Mouse (Mus musculus) heart, embryonic 12.5 days (tissue): Measurements from ENCODE around the gene Slc13a5. TPM values are rescaled to one million over a fixed set of nuclear protein-coding genes. Genes with fewer than 3 reads are reported as not detected.
A peak's percentile ranks its signal among the peaks of the same experiment; 100 is the strongest.

Experiments
- ATAC-seq: fragments of 200-750 bp; cut with Nextera tagmentation; 2 replicates; pipeline ENCODE4 v1.8.0; 2017; ENCODE audit warnings: moderate TSS enrichment, moderate library complexity; ENCODE audit not compliant: insufficient number of reproducible peaks, low FRiP score
- H3K27ac ChIP-seq: fragments of 300-500 bp; sonication (generic); 2 replicates; pipeline ENCODE4 v1.5.1; 2016; ENCODE audit warnings: mild to moderate bottlenecking, moderate library complexity; ENCODE audit not compliant: poor library complexity, severe bottlenecking
- H3K27me3 ChIP-seq: fragments of 300-500 bp; sonication (generic); replicated peaks from 2 replicates; pipeline ENCODE4 v1.6.1; 2016; ENCODE audit warnings: mild to moderate bottlenecking, moderate library complexity
- H3K36me3 ChIP-seq: fragments of 300-500 bp; sonication (generic); 2 replicates; pipeline ENCODE4 v1.6.1; 2016; ENCODE audit warnings: mild to moderate bottlenecking, moderate library complexity
- H3K4me1 ChIP-seq: fragments of 300-500 bp; sonication (generic); replicated peaks from 2 replicates; pipeline ENCODE4 v1.6.1; 2016; ENCODE audit warnings: mild to moderate bottlenecking
- H3K4me2 ChIP-seq: fragments of 300-500 bp; sonication (generic); 2 replicates; pipeline ENCODE4 v1.6.1; 2016; ENCODE audit warnings: mild to moderate bottlenecking, moderate library complexity
- H3K4me3 ChIP-seq: fragments of 300-500 bp; sonication (generic); 2 replicates; pipeline ENCODE4 v1.5.1; 2016; ENCODE audit warnings: mild to moderate bottlenecking
- H3K9ac ChIP-seq: fragments of 300-500 bp; sonication (generic); 2 replicates; pipeline ENCODE4 v1.6.1; 2016; ENCODE audit warnings: mild to moderate bottlenecking, moderate library complexity
- H3K9me3 ChIP-seq: fragments of 300-500 bp; sonication (generic); replicated peaks from 2 replicates; pipeline ENCODE4 v1.6.1; 2016; ENCODE audit warnings: mild to moderate bottlenecking, moderate library complexity
- WGBS: fragments of 180-500 bp; shearing (Covaris S2); methylation state at CpG from one replicate; pipeline ENCODE4 v1.1.7; 2016; 5-methylcytosine and 5-hydroxymethylcytosine counted together
- polyA plus RNA-seq: library from polyadenylated mRNA; unstranded; fragments of >200 nt; fragmentation: Nextera tagmentation; extraction: Ambion mirVana; gene quantifications from 2 replicates; pipeline ENCODE4 v1.2.1, GENCODE M21; 2016

The Slc13a5 gene
- polyA plus RNA-seq, 1 experiment from 2014 or later = 0.17 TPM

DNA sequence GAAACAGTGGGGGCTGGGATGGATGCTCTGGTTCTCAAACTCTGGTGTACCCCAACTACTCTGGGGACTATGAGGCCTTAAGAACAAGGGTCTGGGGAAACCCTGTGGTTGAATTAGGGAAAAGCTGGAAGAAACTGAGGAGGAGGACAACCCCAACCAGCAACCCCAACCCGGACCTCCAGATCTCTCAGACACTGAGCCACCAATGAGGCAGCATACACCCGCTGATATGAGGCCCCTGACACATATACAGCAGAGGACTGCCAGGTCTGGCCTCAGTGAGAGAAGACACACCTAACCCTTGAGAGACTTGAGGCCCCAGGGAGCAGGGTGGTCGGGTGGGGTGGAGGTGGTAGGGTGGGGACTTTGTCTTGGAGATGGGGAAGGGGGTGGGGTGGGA, 19.6 kb upstream of the Slc13a5 start:
- 77% methylated on average over 3 of the region's 3 CpGs for WGBS
- no peak overlapping the region for H3K27ac ChIP-seq

DNA sequence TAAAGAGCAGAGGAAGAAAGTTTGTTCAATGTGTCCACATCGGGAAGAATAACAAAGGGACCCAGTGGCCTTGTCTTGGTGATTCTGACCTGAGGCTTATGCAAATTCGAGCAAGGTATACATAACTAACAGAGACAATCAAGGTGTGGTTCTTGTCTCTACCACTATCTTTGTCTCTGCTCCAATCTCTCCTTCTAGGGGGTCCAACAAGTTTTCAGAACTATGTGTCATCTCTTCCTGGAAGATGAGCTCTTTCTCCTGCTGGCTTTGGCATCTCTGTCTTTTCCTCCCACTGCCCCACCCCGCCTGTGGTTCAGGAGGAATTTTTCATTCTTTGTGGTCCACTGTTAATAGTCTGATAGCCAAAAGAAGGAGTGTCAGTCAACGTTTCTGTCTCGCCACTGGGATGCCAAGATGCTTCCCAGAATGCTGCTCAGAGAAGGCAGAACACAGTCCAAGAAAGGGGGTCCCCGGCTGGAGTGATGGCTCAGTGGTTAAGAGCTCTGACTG, 19.0 kb upstream of the Slc13a5 start:
- Histone ChIP-seq H3K4me2 (no peak overlapping the region), H3K4me1 (peaks cover 6% of the 10 kb centered on the region; the same call in 1 of the 2 replicates), H3K4me3 (no peak overlapping the region), H3K9me3 (peaks cover 7% of the 10 kb centered on the region; the same call in 1 of the 2 replicates), H3K27me3 (no peaks in the 10 kb centered on the region), H3K9ac (no peak overlapping the region), H3K27ac (no peak overlapping the region), H3K36me3 (no peaks in the 10 kb centered on the region)
- ATAC-seq = no peak
- WGBS = 66% methylated on average over 6 of the region's 6 CpGs

More for the DNA sequence above, 19.6 kb upstream of the Slc13a5 start:
- no peak overlapping the region for H3K4me2 ChIP-seq
- H3K27me3 ChIP-seq = no peaks in the 10 kb centered on the region
- no peak overlapping the region for H3K9ac ChIP-seq
- peaks cover 7% of the 10 kb centered on the region; the same call in 1 of the 2 replicates for H3K9me3 ChIP-seq
- peaks cover 6% of the 10 kb centered on the region; the same call in 1 of the 2 replicates for H3K4me1 ChIP-seq
- H3K4me3 ChIP-seq = no peak overlapping the region
- H3K36me3 ChIP-seq = no peaks in the 10 kb centered on the region
- ATAC-seq = no peak

DNA sequence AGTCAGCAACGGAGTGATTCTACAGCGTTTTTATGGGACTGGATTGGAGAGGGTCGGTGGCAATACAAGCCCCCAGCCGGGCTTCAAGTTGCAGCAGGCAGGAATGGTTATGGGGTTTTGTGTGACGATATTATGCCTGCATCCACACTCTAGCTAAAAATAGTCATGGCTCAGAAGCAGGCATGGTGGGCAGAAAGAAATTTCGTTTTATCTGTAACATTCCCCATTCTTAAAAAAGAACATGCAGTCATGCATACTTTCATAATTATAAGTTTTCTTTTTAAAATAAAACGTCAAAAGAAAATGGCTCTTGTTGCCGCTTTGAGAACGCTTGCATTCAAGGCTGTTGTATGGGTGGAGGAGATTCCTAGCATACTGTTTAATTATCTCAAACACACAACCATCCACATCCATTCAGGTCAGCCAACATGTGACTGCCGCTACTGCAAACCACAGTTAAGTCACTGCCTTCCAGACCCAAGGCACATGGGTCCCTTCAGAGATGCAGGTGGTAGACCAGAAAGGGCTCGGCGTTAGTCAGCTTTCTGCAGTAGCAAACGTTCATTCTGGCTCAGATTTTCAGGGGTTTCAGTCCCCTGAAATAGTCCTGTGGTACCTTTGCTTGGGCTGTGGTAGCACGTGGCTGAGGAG, 17.6 kb upstream of the Slc13a5 start:
- Histone ChIP-seq H3K4me3 (no peak overlapping the region), H3K4me2 (no peak overlapping the region), H3K27me3 (no peaks in the 10 kb centered on the region), H3K27ac (no peak overlapping the region), H3K36me3 (no peaks in the 10 kb centered on the region), H3K4me1 (peaks cover 6% of the 10 kb centered on the region; the same call in 1 of the 2 replicates), H3K9me3 (peaks cover 5% of the 10 kb centered on the region; the same call in 1 of the 2 replicates), H3K9ac (no peak overlapping the region)
- no peak for ATAC-seq
- 75% methylated on average over 14 of the region's 14 CpGs for WGBS

DNA sequence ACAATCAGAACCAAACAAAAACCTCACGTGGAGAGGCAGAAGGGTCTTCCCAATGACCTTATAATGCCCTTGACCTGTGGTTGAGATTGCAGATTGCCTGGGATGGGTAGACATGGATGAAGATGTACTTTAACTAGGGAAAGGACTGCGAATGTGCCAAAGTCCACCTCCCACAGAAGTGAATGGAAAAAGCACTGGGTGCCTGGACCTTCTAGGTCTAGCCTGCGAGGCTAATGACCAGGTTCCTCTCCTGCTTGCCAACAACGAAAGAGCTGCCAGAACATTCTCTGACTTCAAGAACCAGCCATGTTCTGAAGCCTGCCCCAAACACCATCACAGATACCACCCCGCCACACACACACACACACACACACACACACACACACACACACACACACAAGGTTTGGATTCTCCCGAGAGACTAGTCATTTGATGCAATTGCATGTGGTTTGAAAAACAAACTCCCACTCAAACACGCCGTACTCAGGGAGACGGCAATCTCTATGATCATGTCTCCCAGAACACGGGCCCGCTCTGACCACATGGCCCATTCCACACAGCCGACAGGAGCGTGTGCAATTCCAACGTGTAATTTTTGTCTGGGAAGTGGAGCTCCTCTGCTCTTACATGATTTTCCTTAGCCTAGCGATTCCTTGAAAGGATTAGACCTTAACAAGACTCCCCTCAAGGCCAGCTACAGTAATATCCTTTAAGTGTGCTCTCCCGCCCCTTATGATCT, 16.6 kb upstream of the Slc13a5 start:
- Histone ChIP-seq H3K9me3 (0 out of 2 replicates have a peak, but pooled peaks cover 6% of the 10 kb centered on the region), H3K4me1 (peaks cover 6% of the 10 kb centered on the region; the same call in 1 of the 2 replicates), H3K27me3 (no peaks in the 10 kb centered on the region), H3K9ac (no peak overlapping the region), H3K27ac (no peak overlapping the region), H3K36me3 (no peaks in the 10 kb centered on the region), H3K4me3 (no peak overlapping the region), H3K4me2 (no peak overlapping the region)
- WGBS = 81% methylated on average over 16 of the region's 16 CpGs
- ATAC-seq = no peak

DNA sequence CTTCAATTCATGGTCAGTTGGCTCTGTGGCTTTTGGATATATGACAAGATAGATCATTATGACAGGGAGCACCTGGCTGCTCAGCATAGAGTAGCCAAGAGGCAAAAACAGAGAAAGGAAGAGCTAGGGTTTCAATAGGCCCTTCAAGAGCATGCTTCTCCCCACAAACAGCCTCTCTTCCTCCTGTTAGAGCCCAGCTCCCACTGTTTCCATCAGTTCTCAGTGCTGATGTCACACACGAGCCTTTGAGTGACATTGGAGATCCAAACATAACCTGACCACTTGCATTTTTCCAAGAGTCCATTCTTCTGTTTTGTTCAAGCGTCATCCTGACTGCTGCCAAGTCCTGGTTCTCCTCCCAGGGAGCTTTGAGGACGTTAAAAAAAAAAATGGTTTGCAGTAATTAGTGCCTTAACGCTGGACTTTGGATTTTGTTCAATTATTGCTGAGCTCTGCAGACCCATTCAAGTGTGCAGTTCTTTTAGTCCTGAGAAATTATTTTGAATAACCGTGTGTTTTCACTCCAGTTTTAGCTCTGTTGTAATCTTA, 14.9 kb upstream of the Slc13a5 start:
- ATAC-seq = no peak
- Histone ChIP-seq H3K9ac (no peak overlapping the region), H3K4me2 (no peak overlapping the region), H3K4me3 (no peak overlapping the region), H3K4me1 (peaks cover 6% of the 10 kb centered on the region; the same call in 1 of the 2 replicates), H3K27ac (no peak overlapping the region), H3K27me3 (no peaks in the 10 kb centered on the region), H3K36me3 (no peaks in the 10 kb centered on the region), H3K9me3 (0 out of 2 replicates have a peak, but pooled peaks cover 6% of the 10 kb centered on the region)
- WGBS = 64% methylated on average over 5 of the region's 5 CpGs

DNA sequence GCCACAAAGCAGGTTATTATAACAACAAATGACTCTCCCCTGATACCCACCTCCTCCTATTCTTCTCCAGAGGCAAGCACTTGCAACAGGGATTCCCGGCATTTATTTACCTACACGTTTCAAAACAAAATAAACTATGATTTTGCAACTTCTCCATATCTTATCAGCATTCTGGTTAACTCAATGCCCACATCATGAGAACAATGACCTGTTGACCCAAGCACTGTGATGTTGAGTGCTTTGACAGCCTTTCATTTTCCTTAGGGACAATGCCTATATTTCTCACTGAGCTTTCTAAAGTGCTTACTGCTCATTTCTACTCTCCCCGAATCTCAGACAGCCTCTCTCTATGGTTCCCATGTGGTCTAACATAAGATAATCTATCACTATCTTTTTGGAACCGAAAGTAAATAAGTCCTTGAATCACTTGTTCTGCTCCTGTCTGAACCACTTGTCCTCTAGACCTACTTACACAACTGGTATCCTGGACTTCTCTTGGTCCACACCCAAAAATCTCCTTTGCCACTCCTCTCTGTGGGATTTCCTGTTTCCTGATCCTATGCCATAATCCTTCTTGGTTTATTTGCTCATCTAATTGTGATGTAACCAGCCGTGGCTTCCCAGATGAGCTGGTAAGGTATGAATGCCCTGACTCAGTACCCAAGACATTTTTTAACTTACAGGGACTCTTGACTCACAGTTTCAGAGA, 14.3 kb upstream of the Slc13a5 start:
- peaks cover 6% of the 10 kb centered on the region; the same call in 1 of the 2 replicates for H3K4me1 ChIP-seq
- no peak overlapping the region for H3K4me3 ChIP-seq
- no peak for ATAC-seq
- 0 out of 2 replicates have a peak, but pooled peaks cover 6% of the 10 kb centered on the region for H3K9me3 ChIP-seq
- no peaks in the 10 kb centered on the region for H3K27me3 ChIP-seq
- no peak overlapping the region for H3K9ac ChIP-seq
- H3K4me2 ChIP-seq = no peak overlapping the region
- H3K27ac ChIP-seq = no peak overlapping the region
- no peaks in the 10 kb centered on the region for H3K36me3 ChIP-seq
- 75% methylated on average over 5 of the region's 5 CpGs for WGBS

DNA sequence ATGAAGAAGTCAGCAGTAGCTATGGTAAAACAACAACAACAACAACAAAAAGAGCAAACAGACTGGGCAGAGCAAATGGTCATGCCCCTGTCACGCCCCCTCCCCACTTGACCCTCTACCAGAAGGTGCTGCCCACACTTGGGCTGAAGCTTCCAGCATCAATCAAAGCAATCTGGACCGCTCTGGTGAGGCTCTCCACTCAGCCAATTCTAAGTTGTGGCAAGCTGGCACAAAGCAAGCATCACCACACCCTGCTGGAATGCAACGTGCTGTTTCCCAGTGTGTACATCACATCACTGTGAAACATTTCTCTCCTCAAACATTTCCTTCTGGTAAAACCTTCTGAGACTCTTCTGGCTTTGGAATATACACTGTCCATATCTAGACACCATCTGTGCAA, 6.3 kb upstream of the Slc13a5 start:
- 70% methylated on average over 3 of the region's 3 CpGs for WGBS
- no peak for ATAC-seq
- H3K4me1 ChIP-seq = peaks cover 7% of the 10 kb centered on the region
- no peak overlapping the region for H3K4me2 ChIP-seq
- H3K9me3 ChIP-seq = no peaks in the 10 kb centered on the region
- H3K27ac ChIP-seq = no peak overlapping the region
- peaks cover 10% of the 10 kb centered on the region for H3K27me3 ChIP-seq
- no peaks in the 10 kb centered on the region for H3K36me3 ChIP-seq
- H3K9ac ChIP-seq = no peak overlapping the region
- H3K4me3 ChIP-seq = no peak overlapping the region

DNA sequence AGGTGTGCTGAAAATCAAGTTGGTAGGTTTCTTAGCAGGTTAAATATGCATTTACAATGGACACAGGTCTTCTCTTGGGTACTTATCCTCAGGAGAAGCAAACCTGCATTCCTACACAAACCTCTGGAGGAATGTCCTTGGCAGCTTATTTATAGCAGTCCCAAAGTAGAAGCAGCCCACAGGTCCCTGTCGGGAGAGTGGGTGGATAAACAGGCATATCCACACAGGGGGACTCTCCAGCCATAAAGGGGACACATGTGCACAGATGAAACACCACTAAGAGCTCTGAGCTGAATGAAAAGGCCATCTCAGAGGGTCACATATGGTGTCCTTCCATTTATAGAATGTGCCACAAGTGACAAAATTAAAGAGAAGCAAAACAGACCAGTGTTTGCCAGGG, 4.7 kb upstream of the Slc13a5 start:
- no peaks in the 10 kb centered on the region for H3K9me3 ChIP-seq
- ATAC-seq = no peak
- no peak overlapping the region for H3K9ac ChIP-seq
- peaks cover 24% of the 10 kb centered on the region for H3K27me3 ChIP-seq
- no peak overlapping the region for H3K27ac ChIP-seq
- H3K4me3 ChIP-seq = no peak overlapping the region
- H3K36me3 ChIP-seq = no peaks in the 10 kb centered on the region
- WGBS = 18% methylated on average over 1 of the region's 1 CpGs
- H3K4me2 ChIP-seq = no peak overlapping the region
- peaks cover 16% of the 10 kb centered on the region for H3K4me1 ChIP-seq

DNA sequence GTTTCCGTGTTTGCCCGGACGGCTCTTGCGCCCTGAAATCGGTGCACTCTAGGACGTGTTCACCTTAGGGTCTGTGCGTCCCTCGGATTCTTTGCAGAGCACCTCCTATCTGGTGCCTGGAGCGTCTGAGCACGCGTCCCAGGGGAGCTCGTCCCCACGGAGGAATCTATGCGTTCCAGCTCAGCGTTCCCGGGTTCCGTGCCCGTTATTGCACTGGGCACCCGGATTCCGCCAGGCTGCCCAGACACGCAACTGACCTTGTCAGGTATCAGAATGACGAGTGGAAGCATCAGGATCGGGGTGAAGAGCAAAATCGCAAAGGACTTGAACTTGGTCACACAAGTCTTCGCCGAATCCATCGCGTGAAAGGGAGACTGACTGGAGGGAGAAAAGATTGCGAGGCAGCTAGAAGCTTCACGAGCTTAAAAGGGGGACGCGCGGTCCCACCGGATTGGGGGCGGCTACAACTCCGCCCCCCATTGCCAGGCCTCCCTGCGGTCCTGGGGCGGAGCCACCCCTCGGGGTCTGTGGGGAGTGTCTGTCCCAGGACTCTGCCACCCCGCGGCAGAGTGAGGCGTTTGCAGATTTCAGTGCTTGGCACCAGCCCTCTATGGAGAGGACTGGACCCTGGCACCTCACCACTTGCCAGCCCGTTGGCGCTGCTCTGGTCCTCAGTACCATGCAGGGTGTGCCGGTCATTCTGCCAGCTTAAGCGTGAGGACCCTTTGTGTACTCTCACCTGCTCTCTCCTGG, 639 bp downstream of the Slc13a5 start:
- peak overlapping the region; percentile 91 for H3K4me2 ChIP-seq
- H3K9ac ChIP-seq = peak overlapping the region; percentile 47; the same call in 1 of the 2 replicates
- H3K4me1 ChIP-seq = peaks cover 24% of the 10 kb centered on the region
- peak overlapping the region; percentile 50 for H3K4me3 ChIP-seq
- ATAC-seq = peak; percentile 87
- H3K9me3 ChIP-seq = no peaks in the 10 kb centered on the region
- H3K27ac ChIP-seq = no peak overlapping the region
- peaks cover 59% of the 10 kb centered on the region for H3K27me3 ChIP-seq
- no peaks in the 10 kb centered on the region for H3K36me3 ChIP-seq
- WGBS = 1% methylated on average over 46 of the region's 46 CpGs

DNA sequence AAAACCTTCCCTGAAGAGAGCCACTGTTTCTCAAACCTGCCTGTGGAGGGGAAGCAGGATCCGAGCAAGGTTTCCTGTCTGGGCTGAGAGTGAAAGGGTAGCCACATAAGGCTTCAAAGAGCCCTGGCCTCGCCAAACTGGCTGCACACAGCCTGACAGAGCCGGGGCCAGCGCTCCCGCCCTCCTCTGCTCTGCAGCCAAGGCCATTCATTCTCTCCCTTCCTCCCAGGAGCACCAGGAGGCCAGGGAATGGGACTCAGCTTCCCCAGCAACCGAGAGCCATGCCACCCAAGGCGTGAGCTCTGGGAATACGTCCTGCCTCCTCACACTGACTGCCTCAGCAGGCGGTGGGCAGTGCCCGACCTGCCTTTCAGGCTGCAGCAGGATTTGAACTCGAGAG, 1.5 kb downstream of the Slc13a5 start:
- WGBS = 6% methylated on average over 11 of the region's 11 CpGs
- H3K4me3 ChIP-seq = peak overlapping the region; percentile 50
- H3K9me3 ChIP-seq = no peaks in the 10 kb centered on the region
- peak overlapping the region; percentile 91 for H3K4me2 ChIP-seq
- H3K9ac ChIP-seq = peak overlapping the region; percentile 43; the same call in 1 of the 2 replicates
- no peak for ATAC-seq
- no peaks in the 10 kb centered on the region for H3K36me3 ChIP-seq
- H3K27ac ChIP-seq = no peak overlapping the region
- H3K4me1 ChIP-seq = peaks cover 22% of the 10 kb centered on the region
- H3K27me3 ChIP-seq = peaks cover 59% of the 10 kb centered on the region
